Mouse (Mus musculus) MEL (cell line): ENCODE measurements around the gene Dhrs11.

Experiments used
- CHD2 ChIP-seq: IDR thresholded peaks from 2 replicates; pipeline ENCODE4 v1.6.1; 2011; ENCODE audit warnings: low read length, improper control_type of control experiment
- CTCF ChIP-seq, 3 experiments: IDR thresholded peaks in 2 of 3; conservative IDR thresholded peaks in 1 of 3; 2 replicates each; pipeline ENCODE4 v1.5.1; 2011 to 2012; ENCODE audit warnings: low read length in 3 of 3, low read depth in 2 of 3, mild to moderate bottlenecking in 2 of 3, improper control_type of control experiment in 1 of 3, inconsistent platforms in 1 of 3, mixed read lengths in 1 of 3, moderate library complexity in 1 of 3; ENCODE audit not compliant: control insufficient read depth in 1 of 3, insufficient read depth in 1 of 3, poor library complexity in 1 of 3, severe bottlenecking in 1 of 3
- E2F4 ChIP-seq: IDR thresholded peaks from 2 replicates; pipeline ENCODE4 v1.6.1; 2011; ENCODE audit warnings: low read depth, low read length, improper control_type of control experiment, borderline replicate concordance
- ELF1 ChIP-seq: IDR thresholded peaks from 2 replicates; pipeline ENCODE4 v1.6.1; 2014; ENCODE audit warnings: low read depth, mild to moderate bottlenecking, inconsistent platforms, low read length, improper control_type of control experiment, moderate library complexity
- EP300 ChIP-seq, 2 experiments: IDR thresholded peaks; 2 replicates each; pipeline ENCODE4 v1.6.1; 2011; ENCODE audit warnings: improper control_type of control experiment in 2 of 2, low read length in 2 of 2, low read depth in 1 of 2, mild to moderate bottlenecking in 1 of 2
- MAZ ChIP-seq: IDR thresholded peaks from 2 replicates; pipeline ENCODE4 v1.6.1; 2012; ENCODE audit warnings: low read depth, mild to moderate bottlenecking, inconsistent platforms, low read length, improper control_type of control experiment
- POLR2A ChIP-seq, 2 experiments: IDR thresholded peaks; 2 replicates each; pipeline ENCODE4 v1.6.1; 2011 to 2012; ENCODE audit warnings: low read length in 2 of 2, mild to moderate bottlenecking in 2 of 2, control low read depth in 1 of 2, improper control_type of control experiment in 1 of 2, low read depth in 1 of 2, moderate library complexity in 1 of 2; ENCODE audit not compliant: control insufficient read depth in 1 of 2, insufficient read depth in 1 of 2, poor library complexity in 1 of 2
- TAL1 ChIP-seq: IDR thresholded peaks from 2 replicates; pipeline ENCODE4 v1.6.1; 2012; ENCODE audit warnings: mild to moderate bottlenecking, inconsistent platforms, low read length, moderate library complexity, mixed read lengths
- USF1 ChIP-seq: IDR thresholded peaks from 2 replicates; pipeline ENCODE4 v1.6.1; 2014; ENCODE audit warnings: low read depth, mild to moderate bottlenecking, inconsistent platforms, low read length, improper control_type of control experiment, moderate library complexity
- USF2 ChIP-seq, 2 experiments: IDR thresholded peaks; 2 replicates each; pipeline ENCODE4 v1.6.1; 2011 to 2012; ENCODE audit warnings: improper control_type of control experiment in 2 of 2, low read length in 2 of 2, borderline replicate concordance in 1 of 2, inconsistent platforms in 1 of 2, low read depth in 1 of 2, mild to moderate bottlenecking in 1 of 2; ENCODE audit not compliant: insufficient read depth in 1 of 2
- ZMIZ1 ChIP-seq: IDR thresholded peaks from 2 replicates; pipeline ENCODE4 v1.6.1; 2012; ENCODE audit warnings: low read depth, mild to moderate bottlenecking, inconsistent platforms, low read length, improper control_type of control experiment, moderate library complexity
- ZNF384 ChIP-seq: IDR thresholded peaks from 2 replicates; pipeline ENCODE4 v1.6.1; 2012; ENCODE audit warnings: low read depth, mild to moderate bottlenecking, inconsistent platforms, low read length, improper control_type of control experiment

- TF ChIP-seq E2F4 (0 out of 2 replicates have a peak, but pooled peaks have one; percentile 78), EP300 (IDR thresholded peaks at IDR 0.05; ENCODE audit: low read depth in 1 of 2, low read length in 2 of 2) (no peak; a peak in 2 of 4 replicates), POLR2A (IDR thresholded peaks at IDR 0.05; ENCODE audit: control insufficient read depth in 1 of 2, insufficient read depth in 1 of 2, low read depth in 1 of 2, low read length in 2 of 2, poor library complexity in 1 of 2) (peak; percentile 25 to 79; a peak in 3 of 4 replicates), ZMIZ1 (peak; percentile 95), MAZ (peak; percentile 59; the same call in 1 of the 2 replicates), CTCF (IDR thresholded peaks at IDR 0.05 in 2 of 3, conservative IDR thresholded peaks at IDR 0.05 in 1 of 3; ENCODE audit: control insufficient read depth in 1 of 3, insufficient read depth in 1 of 3, low read depth in 2 of 3, low read length in 3 of 3, poor library complexity in 1 of 3, severe bottlenecking in 1 of 3) (peak; percentile 73 to 82 (median 74)), TAL1 (no peak), ZNF384 (no peak), ELF1 (peak; percentile 99), USF1 (peak; percentile 92), CHD2 (no peak), USF2 (IDR thresholded peaks at IDR 0.05; ENCODE audit: borderline replicate concordance in 1 of 2, insufficient read depth in 1 of 2, low read depth in 1 of 2, low read length in 2 of 2) (0 out of 4 replicates have a peak, but pooled peaks of 1 of the 2 experiments have one; percentile 40)
These were observed 9.7 kb downstream of the Dhrs11 start, which contains the start of gene Mrm1 for GRCm38 (mm10) chr11:84818961-84819692.
